Mouse (Mus musculus) spleen, embryonic (tissue): ENCODE data around the gene Svs2.
"Not testable (repeated sequence)": the region's sequence is repeated elsewhere in the genome, so short reads cannot be mapped to it uniquely, and the experiment has no call there.

Experiments
- CTCF ChIA-PET: fragments of 350-600 bp; sonication (Branson Sonifier 250); formaldehyde crosslinking; loops from one replicate; lab custom pipeline; 2022; lab: Charles Lee

Svs2 gene

GRCm38 (mm10) chr2:164238366-164238765, at the start of gene Svs2:
Svs2 (minus strand) TSS chr2:164238466.
- CTCF ChIA-PET, result no interaction called here

GRCm38 (mm10) chr2:164278359-164278758, 40.1 kb upstream of the Svs2 start, which contains the start of gene Svs4:
Svs4 (minus strand) TSS chr2:164278459.
- CTCF ChIA-PET, result no interaction called here

- CTCF ChIA-PET, result not testable (repeated sequence)
Observed at GRCm38 (mm10) chr2:164256540-164256939, 18.3 kb upstream of the Svs2 start, which contains the start of gene Svs3b. Svs3b (minus strand) TSS chr2:164256640.

GRCm38 (mm10) chr2:164232671-164233070, 5.6 kb downstream of the Svs2 start:
- CTCF ChIA-PET, result no interaction called here

GRCm38 (mm10) chr2:164228361-164229070, 9.8 kb downstream of the Svs2 start:
- CTCF ChIA-PET, result no interaction called here

GRCm38 (mm10) chr2:164221522-164221921, 16.7 kb downstream of the Svs2 start, which contains the start of gene Wfdc15b:
Wfdc15b (minus strand) TSS chr2:164221660.
- CTCF ChIA-PET, result no interaction called here

- CTCF ChIA-PET, result interaction anchor here (0.6 kb wide), 1 partner anchor 24 kb away, joined by 3 read pairs; no protein-coding TSS in a partner anchor
Observed at GRCm38 (mm10) chr2:164219295-164219694, 19.0 kb downstream of the Svs2 start.

- CTCF ChIA-PET, result interaction anchor here (0.6 kb wide), 1 partner anchor 105 kb away, joined by 3 read pairs; no protein-coding TSS in a partner anchor
Observed at GRCm38 (mm10) chr2:164212711-164213110, 25.6 kb downstream of the Svs2 start.

- CTCF ChIA-PET, result no interaction called here
Observed at GRCm38 (mm10) chr2:164210892-164211291, 27.4 kb downstream of the Svs2 start.

GRCm38 (mm10) chr2:164206676-164207075, 31.6 kb downstream of the Svs2 start:
- CTCF ChIA-PET, result no interaction called here

GRCm38 (mm10) chr2:164206011-164206410, 32.3 kb downstream of the Svs2 start:
- CTCF ChIA-PET, result not testable (repeated sequence)

GRCm38 (mm10) chr2:164199626-164200327, 38.5 kb downstream of the Svs2 start, which contains the start of gene Wfdc15a:
Wfdc15a (minus strand) TSS chr2:164200130.
- CTCF ChIA-PET, result interaction anchor here (0.7 kb wide), 1 partner anchor 373 kb away, joined by 3 read pairs; no protein-coding TSS in a partner anchor

GRCm38 (mm10) chr2:164196700-164196990, 41.6 kb downstream of the Svs2 start:
- CTCF ChIA-PET, result no interaction called here

GRCm38 (mm10) chr2:164195971-164196699, 42.1 kb downstream of the Svs2 start:
- CTCF ChIA-PET, result no interaction called here

- CTCF ChIA-PET, result no interaction called here
Observed at GRCm38 (mm10) chr2:164194959-164195630, 43.2 kb downstream of the Svs2 start.

GRCm38 (mm10) chr2:164192279-164192678, 46.0 kb downstream of the Svs2 start:
- CTCF ChIA-PET, result no interaction called here

- CTCF ChIA-PET, result no interaction called here
Observed at GRCm38 (mm10) chr2:164190576-164190975, 47.7 kb downstream of the Svs2 start, which contains the start of gene Wfdc12. Wfdc12 (minus strand) TSS chr2:164190608.

GRCm38 (mm10) chr2:164188722-164189121, 49.5 kb downstream of the Svs2 start:
- CTCF ChIA-PET, result no interaction called here
